Mouse (Mus musculus) ES-Bruce4 (cell line): ENCODE data around the gene Phip.

Experiments used
- CTCF ChIP-seq: IDR thresholded peaks from one replicate; pipeline ENCODE4 v1.8.1; 2011; ENCODE audit warnings: low read depth, low read length
- POLR2A ChIP-seq: IDR thresholded peaks from one replicate; pipeline ENCODE4 v1.8.1; 2011; ENCODE audit warnings: low read length; ENCODE audit not compliant: insufficient read depth

DNA sequence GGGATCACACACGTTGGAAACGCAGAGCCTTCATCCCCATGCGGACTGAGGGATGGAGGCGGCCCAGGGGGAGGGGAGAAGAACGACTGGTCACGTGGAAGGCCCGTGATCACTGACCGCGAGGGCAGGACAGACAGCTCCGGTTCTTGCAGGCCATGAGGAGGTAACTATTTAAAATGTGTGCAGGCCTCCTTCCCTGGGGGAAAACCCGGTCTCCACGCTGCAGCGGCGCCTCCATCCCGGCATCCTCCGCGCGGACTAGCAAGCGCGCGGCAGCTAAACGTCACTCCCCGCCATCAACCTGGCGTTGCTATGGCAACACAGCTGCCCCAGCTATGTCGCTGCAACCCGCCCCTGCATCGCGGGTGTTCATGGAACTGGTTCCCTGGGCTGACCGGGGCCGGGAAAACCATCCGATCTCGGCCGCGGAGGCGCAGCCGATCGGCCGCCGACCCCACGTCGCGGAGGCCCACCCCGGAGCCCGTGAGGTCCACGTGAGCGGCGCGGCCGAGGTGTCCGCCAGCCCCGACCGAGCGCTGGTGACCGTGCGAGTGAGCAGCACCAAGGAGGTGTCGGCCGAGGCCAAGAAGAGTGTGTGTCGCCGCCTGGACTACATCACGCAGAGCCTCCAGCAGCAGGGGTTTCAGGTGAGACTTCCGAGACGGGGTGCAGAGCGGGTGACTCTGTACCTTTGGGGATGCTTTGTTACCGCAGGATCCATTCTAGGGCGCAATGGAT is 145.5 kb downstream of the Phip start:
- TF ChIP-seq POLR2A (no peak), CTCF (no peak)
